Mouse (Mus musculus) thymus, adult 2 months (tissue): ENCODE data around the gene Amt. TPM values are rescaled to one million over a fixed set of nuclear protein-coding genes. Genes with fewer than 3 reads are reported as not detected.

Experiments
- DNase-seq: peaks from one replicate; pipeline ENCODE4 v3.0.0; 2021
- H3K27ac ChIP-seq: fragments of 200-500 bp; 2 replicates; pipeline ENCODE4 v1.5.1; 2012; ENCODE audit warnings: low read length, control low read depth; ENCODE audit not compliant: control insufficient read depth, insufficient read depth
- H3K27me3 ChIP-seq: fragments of 200-500 bp; 2 replicates; pipeline ENCODE4 v1.6.1; 2012; ENCODE audit warnings: mild to moderate bottlenecking, low read length, moderate library complexity, mixed read lengths; ENCODE audit not compliant: control insufficient read depth, insufficient read depth
- H3K36me3 ChIP-seq: fragments of 200-500 bp; 2 replicates; pipeline ENCODE4 v1.6.1; 2012; ENCODE audit warnings: mild to moderate bottlenecking, low read length, moderate library complexity; ENCODE audit not compliant: control insufficient read depth, insufficient read depth
- H3K4me1 ChIP-seq: fragments of 200-500 bp; replicated peaks from 2 replicates; pipeline ENCODE4 v1.6.1; 2012; ENCODE audit warnings: low read length; ENCODE audit not compliant: control insufficient read depth, insufficient read depth
- H3K4me3 ChIP-seq: fragments of 200-500 bp; 2 replicates; pipeline ENCODE4 v1.5.1; 2012; ENCODE audit warnings: mild to moderate bottlenecking, low read length, control low read depth, moderate library complexity; ENCODE audit not compliant: control insufficient read depth, insufficient read depth
- CTCF ChIP-seq: fragments of 200-500 bp; IDR thresholded peaks from 2 replicates; pipeline ENCODE4 v1.5.1; 2012; ENCODE audit warnings: mild to moderate bottlenecking, control low read depth, low read length, moderate library complexity, borderline replicate concordance; ENCODE audit not compliant: control insufficient read depth, poor library complexity, insufficient read depth; ENCODE audit errors: extremely low read depth
- POLR2A ChIP-seq: fragments of 200-500 bp; IDR thresholded peaks from 2 replicates; pipeline ENCODE4 v1.6.1; 2012; ENCODE audit warnings: mild to moderate bottlenecking, low read length, control low read depth, moderate library complexity; ENCODE audit not compliant: control insufficient read depth, poor library complexity, insufficient read depth; ENCODE audit errors: extremely low read depth
- WGBS: fragments of 180-500 bp; shearing (Covaris S2); methylation state at CpG from one replicate; pipeline ENCODE4 v1.1.7; 2018; 5-methylcytosine and 5-hydroxymethylcytosine counted together
- polyA plus RNA-seq: library from polyadenylated mRNA; depleted of rRNA; stranded (reverse); fragments of >200 nt; gene quantifications from 2 replicates; pipeline ENCODE4 v1.2.3, GENCODE M21; 2012; rRNA removed

The Amt gene
- polyA plus RNA-seq, 1 experiment, result 4.4 TPM

GRCm38 (mm10) chr9:108348290-108348680 is 51.6 kb downstream of the Amt start:
- no peak for TF ChIP-seq POLR2A
- TF ChIP-seq CTCF, result no peak
- Histone ChIP-seq H3K36me3 (peaks cover 26% of the 10 kb centered on the region), H3K27me3 (no peaks in the 10 kb centered on the region), H3K4me1 (peaks cover 11% of the 10 kb centered on the region; the same call in 1 of the 2 replicates), H3K4me3 (peak overlapping the region; percentile 63), H3K27ac (no peak overlapping the region)
- WGBS, result under 1% methylated on average over 14 of the region's 14 CpGs
- no peak for DNase-seq

DNA sequence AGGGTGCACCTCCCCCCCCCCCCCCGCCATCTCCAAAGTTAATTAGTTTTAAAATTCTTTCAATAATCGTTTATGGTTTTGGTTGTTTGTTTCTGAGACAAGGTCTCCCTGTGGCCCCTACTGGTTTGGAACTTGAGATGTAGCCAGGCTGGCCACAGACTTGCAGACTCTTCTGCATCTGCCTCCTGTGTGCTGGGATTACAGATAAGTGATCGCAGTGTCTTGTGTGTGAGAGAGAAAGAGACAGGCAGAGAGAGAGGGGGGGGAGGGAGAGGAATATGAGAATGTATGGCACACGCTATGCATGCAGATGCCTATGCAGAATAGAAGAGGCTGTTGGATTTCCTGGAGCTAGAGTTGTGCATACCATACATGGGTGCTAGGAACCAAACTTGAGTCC is 53.1 kb downstream of the Amt start:
- Histone ChIP-seq H3K4me1 (peaks cover 10% of the 10 kb centered on the region; the same call in 1 of the 2 replicates), H3K27me3 (no peaks in the 10 kb centered on the region), H3K27ac (no peak overlapping the region), H3K4me3 (no peak overlapping the region), H3K36me3 (peaks cover 35% of the 10 kb centered on the region)
- DNase-seq, result no peak
- 98% methylated on average over 4 of the region's 4 CpGs for WGBS
- no peak for TF ChIP-seq POLR2A
- TF ChIP-seq CTCF, result no peak

Other genes starting within 250 kb of the Amt start
- 18.0 and 20.9 TPM in 2 replicates for gene Gmppb, start 247.6 kb upstream of the Amt start, polyA plus RNA-seq
- gene Amigo3, start 243.7 kb upstream of the Amt start, polyA plus RNA-seq, result 4.5 and 4.8 TPM in 2 replicates
- gene Mst1, start 216.4 kb upstream of the Amt start, polyA plus RNA-seq, result 3.3 and 3.5 TPM in 2 replicates
- gene Rnf123, start 213.5 kb upstream of the Amt start, polyA plus RNA-seq, result 221 and 246 TPM in 2 replicates
- 131 and 163 TPM in 2 replicates for gene Apeh, start 202.2 kb upstream of the Amt start, polyA plus RNA-seq
- 2.6 and 4.3 TPM in 2 replicates for gene Bsn, start 106.5 kb upstream of the Amt start, polyA plus RNA-seq
- gene Dag1, start 32.9 kb upstream of the Amt start, polyA plus RNA-seq, result 25.4 and 27.0 TPM in 2 replicates
- gene Nicn1, start 6.4 kb upstream of the Amt start, polyA plus RNA-seq, result 9.0 and 9.2 TPM in 2 replicates
- gene Rhoa, start 9.3 kb downstream of the Amt start, polyA plus RNA-seq, result 148 and 178 TPM in 2 replicates
- gene Tcta, start 9.3 kb downstream of the Amt start, polyA plus RNA-seq, result 31.1 and 43.4 TPM in 2 replicates
- 800 and 899 TPM in 2 replicates for gene Gpx1, start 42.0 kb downstream of the Amt start, polyA plus RNA-seq
- gene Usp4, start 51.0 kb downstream of the Amt start, polyA plus RNA-seq, result 100 and 104 TPM in 2 replicates
- 0.70 and 1.9 TPM in 2 replicates for gene 1700102P08Rik, start 96.0 kb downstream of the Amt start, polyA plus RNA-seq
- gene Ccdc36, start 131.6 kb downstream of the Amt start, polyA plus RNA-seq, result 0.09 and 0.12 TPM in 2 replicates
- not detected in 2 replicates for gene BC048562, start 139.6 kb downstream of the Amt start, polyA plus RNA-seq
- gene Ccdc71, start 163.7 kb downstream of the Amt start, polyA plus RNA-seq, result 39.6 and 40.2 TPM in 2 replicates
- 16.9 and 21.0 TPM in 2 replicates for gene Klhdc8b, start 164.7 kb downstream of the Amt start, polyA plus RNA-seq
- 16.1 and 33.7 TPM in 2 replicates for gene Lamb2, start 182.9 kb downstream of the Amt start, polyA plus RNA-seq
- 318 and 335 TPM in 2 replicates for gene Usp19, start 193.7 kb downstream of the Amt start, polyA plus RNA-seq
- gene Qars, start 210.9 kb downstream of the Amt start, polyA plus RNA-seq, result 376 and 382 TPM in 2 replicates
- 200 and 225 TPM in 2 replicates for gene Qrich1, start 220.0 kb downstream of the Amt start, polyA plus RNA-seq